8 mouse cellular contexts compared by ENCODE assay signal in the genomic region with DNA sequence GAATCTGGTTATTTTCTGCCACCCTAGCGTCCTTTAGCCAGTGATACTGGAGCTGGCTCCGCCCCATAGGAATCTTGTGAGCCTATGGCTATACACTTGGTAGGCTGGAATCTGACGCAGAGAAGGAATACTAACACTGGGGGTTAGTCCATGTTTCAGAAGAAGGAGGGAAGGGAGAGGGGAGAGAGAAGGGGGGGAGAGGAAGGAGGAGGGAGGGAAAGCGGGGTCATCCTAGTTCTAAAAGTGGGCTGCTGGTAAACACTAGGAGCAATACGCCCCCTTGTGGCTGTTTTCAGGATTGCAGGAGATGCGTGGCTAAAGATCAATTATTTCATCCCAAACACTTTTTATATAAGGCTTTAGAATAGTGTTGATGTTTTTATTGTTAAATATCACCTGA. TPM values are rescaled to one million over a fixed set of nuclear protein-coding genes. Genes with fewer than 3 reads are reported as not detected.
DNase-seq lines count a peak whose midpoint lies in the region; ATAC-seq and TF ChIP-seq lines count a peak whose summit lies in the region.

No protein-coding gene starts in this region.

- no peak overlapping the region for H3K9ac ChIP-seq in forebrain, embryonic 15.5 days (replicated peaks)
- no peak overlapping the region for H3K9ac ChIP-seq in hindbrain, postnatal 0 days (replicated peaks; ENCODE audit: low read length)
- no peak overlapping the region for H3K9ac ChIP-seq in limb, embryonic 11.5 days (ENCODE audit: low read length)

- ATAC-seq in forebrain, embryonic 15.5 days (replicated peaks), result peak; percentile 63; the same call in 1 of the 2 replicates
- peak; percentile 57 for ATAC-seq in hindbrain, postnatal 0 days
- ATAC-seq in limb, embryonic 11.5 days (ENCODE audit: insufficient number of reproducible peaks, low FRiP score, low TSS enrichment, low read depth), result no peak

- H3K4me3 ChIP-seq in forebrain, embryonic 15.5 days, result no peak overlapping the region
- no peak overlapping the region for H3K4me3 ChIP-seq in hindbrain, postnatal 0 days (ENCODE audit: low read length)
- H3K4me3 ChIP-seq in limb, embryonic 11.5 days (ENCODE audit: low read depth, low read length), result no peak overlapping the region

- H3K4me1 ChIP-seq in forebrain, embryonic 15.5 days, result peaks cover 21% of the 10 kb centered on the region
- H3K4me1 ChIP-seq in hindbrain, postnatal 0 days (ENCODE audit: insufficient read depth, low read length), result peaks cover 6% of the 10 kb centered on the region; the same call in 1 of the 2 replicates
- no peaks in the 10 kb centered on the region for H3K4me1 ChIP-seq in limb, embryonic 11.5 days (ENCODE audit: control insufficient read depth, insufficient read depth, low read length)

- H3K27ac ChIP-seq in forebrain, embryonic 15.5 days (replicated peaks), result 0 out of 2 replicates have a peak overlapping the region, but pooled peaks have one; percentile 2
- H3K27ac ChIP-seq in hindbrain, postnatal 0 days, result no peak overlapping the region
- H3K27ac ChIP-seq in limb, embryonic 11.5 days (replicated peaks; ENCODE audit: low read depth, low read length), result no peak overlapping the region

- DNase-seq in spleen, adult 12 weeks (ENCODE audit: low spot score), result peak; percentile 16
- no peak for DNase-seq in spleen, postnatal 36 days (ENCODE audit: low spot score in 2 of 2)
- DNase-seq in c-Kit-positive CD71-positive TER-119-positive erythroid progenitor cells, embryonic 14.5 days (ENCODE audit: low spot score), result peak; percentile 53
- DNase-seq in hindbrain, postnatal 0 days (ENCODE audit: low spot score), result peak; percentile 88
- peak; percentile 88 for DNase-seq in limb, embryonic 11.5 days (ENCODE audit: low spot score)
- peak; percentile 77 for DNase-seq in neural tube, embryonic 10.5 days (ENCODE audit: extremely low spot score, low spot score)
- DNase-seq in thymus, postnatal 4 days, result peak; percentile 68

- no peaks in the 10 kb centered on the region for H3K36me3 ChIP-seq in forebrain, embryonic 15.5 days
- no peaks in the 10 kb centered on the region for H3K36me3 ChIP-seq in hindbrain, postnatal 0 days (ENCODE audit: insufficient read depth, low read length)
- no peaks in the 10 kb centered on the region for H3K36me3 ChIP-seq in limb, embryonic 11.5 days (ENCODE audit: control insufficient read depth, insufficient read depth, low read length)

- H3K9me3 ChIP-seq in forebrain, embryonic 15.5 days, result no peaks in the 10 kb centered on the region
- H3K9me3 ChIP-seq in hindbrain, postnatal 0 days (ENCODE audit: low read length), result no peaks in the 10 kb centered on the region
- H3K9me3 ChIP-seq in limb, embryonic 11.5 days (ENCODE audit: control insufficient read depth, low read length), result no peaks in the 10 kb centered on the region

- 15% methylated on average over 6 of the region's 6 CpGs for WGBS in forebrain, embryonic 15.5 days
- WGBS in hindbrain, postnatal 0 days, result 13% methylated on average over 6 of the region's 6 CpGs
- 22% methylated on average over 6 of the region's 6 CpGs for WGBS in limb, embryonic 11.5 days

- no peak overlapping the region for H3K4me2 ChIP-seq in forebrain, embryonic 15.5 days (replicated peaks)
- 0 out of 2 replicates have a peak overlapping the region, but pooled peaks have one; percentile 21 for H3K4me2 ChIP-seq in hindbrain, postnatal 0 days (ENCODE audit: low read depth, low read length)
- no peak overlapping the region for H3K4me2 ChIP-seq in limb, embryonic 11.5 days (ENCODE audit: low read depth, severe bottlenecking)

- no peaks in the 10 kb centered on the region for H3K27me3 ChIP-seq in forebrain, embryonic 15.5 days
- H3K27me3 ChIP-seq in hindbrain, postnatal 0 days (ENCODE audit: insufficient read depth, low read length), result no peaks in the 10 kb centered on the region
- H3K27me3 ChIP-seq in limb, embryonic 11.5 days (ENCODE audit: control insufficient read depth, insufficient read depth, low read length), result no peaks in the 10 kb centered on the region

- peak; percentile 90 for TF ChIP-seq CTCF in hindbrain, postnatal 0 days (IDR thresholded peaks at IDR 0.05; ENCODE audit: low read depth)

RNA-seq across cellular contexts. Expression of a gene that starts 27.2 kb away (rescaled TPM):
- polyA plus RNA-seq in forebrain, embryonic 15.5 days (2015; fragmentation: Nextera tagmentation; extraction: Ambion mirVana), result 130 and 152 TPM in 2 replicates
- 40.0 and 41.0 TPM in 2 replicates for total RNA-seq in hindbrain, postnatal 0 days (2014; rRNA removed)
- 58.6 and 69.4 TPM in 2 replicates for polyA plus RNA-seq in hindbrain, postnatal 0 days (2015; fragmentation: Nextera tagmentation; extraction: Ambion mirVana)
- 464 and 467 TPM in 2 replicates for polyA plus RNA-seq in limb, embryonic 11.5 days (2014; fragmentation: Nextera tagmentation; extraction: Ambion mirVana)

RNA-seq across cellular contexts. Expression of a gene that starts 33.6 kb away (rescaled TPM):
- polyA plus RNA-seq in forebrain, embryonic 15.5 days (2015; fragmentation: Nextera tagmentation; extraction: Ambion mirVana), result 33.3 and 37.7 TPM in 2 replicates
- 13.7 and 15.0 TPM in 2 replicates for total RNA-seq in hindbrain, postnatal 0 days (2014; rRNA removed)
- polyA plus RNA-seq in hindbrain, postnatal 0 days (2015; fragmentation: Nextera tagmentation; extraction: Ambion mirVana), result 20.1 and 21.8 TPM in 2 replicates
- 18.8 and 23.2 TPM in 2 replicates for polyA plus RNA-seq in limb, embryonic 11.5 days (2014; fragmentation: Nextera tagmentation; extraction: Ambion mirVana)

RNA-seq across cellular contexts. Expression of a gene that starts 48.6 kb away (rescaled TPM):
- 9.6 and 10.1 TPM in 2 replicates for polyA plus RNA-seq in forebrain, embryonic 15.5 days (2015; fragmentation: Nextera tagmentation; extraction: Ambion mirVana)
- total RNA-seq in hindbrain, postnatal 0 days (2014; rRNA removed), result 111 and 122 TPM in 2 replicates
- 8.5 and 9.1 TPM in 2 replicates for polyA plus RNA-seq in hindbrain, postnatal 0 days (2015; fragmentation: Nextera tagmentation; extraction: Ambion mirVana)
- 0.32 and 0.50 TPM in 2 replicates for polyA plus RNA-seq in limb, embryonic 11.5 days (2014; fragmentation: Nextera tagmentation; extraction: Ambion mirVana)

Comparison
In these comparisons a context has a peak if more than half of its experiments do, and no peak if none do; other contexts are left out.
1. DNase-seq: peak in spleen, adult 12 weeks (single experiment), c-Kit-positive CD71-positive TER-119-positive erythroid progenitor cells, embryonic 14.5 days (single experiment), hindbrain, postnatal 0 days (single experiment), limb, embryonic 11.5 days (single experiment), neural tube, embryonic 10.5 days (single experiment) and thymus, postnatal 4 days (single experiment); none in spleen, postnatal 36 days (0 of 2).